Comparison of ENCODE assay signal across 8 mouse cellular contexts in genomic region chr1:64737502-64738179, GRCm38 (mm10). TPM values are rescaled to one million over a fixed set of nuclear protein-coding genes. Genes with fewer than 3 reads are reported as not detected.
A peak's percentile ranks its signal among the peaks of the same experiment; 100 is the strongest.
DNase-seq lines count a peak whose midpoint lies in the region; ATAC-seq lines count a peak whose summit lies in the region.

Fzd5 (minus strand) TSS chr1:64737751.

- peak; percentile 88 for DNase-seq in adrenal gland, adult 8-10 months
- peak; percentile 98 for DNase-seq in embryo, embryonic 11 days
- peak; percentile 88 to 92 for DNase-seq in gastrocnemius, postnatal 36 days
- DNase-seq in intestine, embryonic 14.5 days (ENCODE audit: low spot score): peak; percentile 96
- DNase-seq in left cerebral cortex, postnatal 36 days (ENCODE audit: low spot score in 2 of 2): peak; percentile 59 to 68
- DNase-seq in midbrain, embryonic 10.5 days (ENCODE audit: low spot score): peak; percentile 95
- peak; percentile 53 to 57 for DNase-seq in right cerebral cortex, postnatal 36 days (ENCODE audit: low spot score in 2 of 2)
- peak; percentile 92 for DNase-seq in urinary bladder, postnatal 4 days (ENCODE audit: low spot score in 2 of 2)

- peak within 1 kb of the TSS; percentile 94 for H3K4me2 ChIP-seq in intestine, embryonic 14.5 days (ENCODE audit: low read length)

- H3K4me3 ChIP-seq in intestine, embryonic 14.5 days (ENCODE audit: low read depth, low read length): peak within 1 kb of the TSS; percentile 72
- peak within 1 kb of the TSS; percentile 71 for H3K4me3 ChIP-seq in midbrain, embryonic 10.5 days

- intact Hi-C loops in gastrocnemius, postnatal 36 days (cut with DNase I): loop anchor here (5.0 kb wide), 2 partner anchors 55 to 185 kb away; no protein-coding TSS in a partner anchor
- intact Hi-C loops in left cerebral cortex, postnatal 36 days (cut with DNase I): loop anchor here (5.0 kb wide), 1 partner anchor 180 kb away; no protein-coding TSS in a partner anchor

- WGBS in intestine, embryonic 14.5 days: 1% methylated on average over 51 of the region's 73 CpGs
- 1% methylated on average over 73 of the region's 73 CpGs for WGBS in midbrain, embryonic 10.5 days

- H3K4me1 ChIP-seq in intestine, embryonic 14.5 days (replicated peaks; ENCODE audit: control insufficient read depth, insufficient read depth, low read length): peaks cover 10% of the 10 kb centered on the region
- peaks cover 65% of the 10 kb centered on the region for H3K4me1 ChIP-seq in midbrain, embryonic 10.5 days

- peak within 1 kb of the TSS; percentile 40 for H3K9ac ChIP-seq in intestine, embryonic 14.5 days (ENCODE audit: low read length)

- ATAC-seq in intestine, embryonic 14.5 days (replicated peaks; ENCODE audit: low FRiP score, low TSS enrichment, low read depth): peak; percentile 96

- no peaks in the 10 kb centered on the region for H3K9me3 ChIP-seq in intestine, embryonic 14.5 days (ENCODE audit: control insufficient read depth, low read length)
- no peaks in the 10 kb centered on the region for H3K9me3 ChIP-seq in midbrain, embryonic 10.5 days (replicated peaks)

- H3K27ac ChIP-seq in intestine, embryonic 14.5 days (ENCODE audit: low read depth): peak within 1 kb of the TSS; percentile 69
- H3K27ac ChIP-seq in midbrain, embryonic 10.5 days (replicated peaks): peak within 1 kb of the TSS; percentile 80

- peaks cover 7% of the 10 kb centered on the region; the same call in 1 of the 2 replicates for H3K27me3 ChIP-seq in intestine, embryonic 14.5 days (replicated peaks; ENCODE audit: control insufficient read depth, insufficient read depth, low read length)
- peaks cover 69% of the 10 kb centered on the region for H3K27me3 ChIP-seq in midbrain, embryonic 10.5 days (ENCODE audit: low read depth, poor library complexity, severe bottlenecking)

- no peaks in the 10 kb centered on the region for H3K36me3 ChIP-seq in intestine, embryonic 14.5 days (ENCODE audit: control insufficient read depth, insufficient read depth, low read length)
- H3K36me3 ChIP-seq in midbrain, embryonic 10.5 days: no peaks in the 10 kb centered on the region

RNA-seq across cellular contexts. Expression of gene Fzd5, which starts in this region (rescaled TPM):
- 10 to 100 TPM; 14.9 to 34.1 (median 21.4) TPM for total RNA-seq in adrenal gland, adult 8-10 months (2022)
- total RNA-seq in gastrocnemius, postnatal 36 days (2021): 1 to 10 TPM; 1.5 to 1.9 TPM
- polyA plus RNA-seq in intestine, embryonic 14.5 days (2014; fragmentation: Nextera tagmentation; extraction: Ambion mirVana): 7.0 and 9.0 TPM in 2 replicates
- total RNA-seq in left cerebral cortex, postnatal 36 days (2021): 1 to 10 TPM; 1.1 to 1.2 TPM
- 0.36 and 0.79 TPM in 2 replicates for polyA plus RNA-seq in midbrain, embryonic 10.5 days (2016; fragmentation: Nextera tagmentation; extraction: Ambion mirVana)

Comparison
In these comparisons a context has a peak if more than half of its experiments do, and no peak if none do; other contexts are left out.
1. Peak in every context shown above with its lines: DNase-seq, ATAC-seq, H3K4me3 ChIP-seq and H3K27ac ChIP-seq.
2. RNA of gene Fzd5 (total RNA-seq): 14.9 to 34.1 TPM in adrenal gland, adult 8-10 months; 1.5 to 1.9 TPM in gastrocnemius, postnatal 36 days and 1.1 to 1.2 TPM in left cerebral cortex, postnatal 36 days; every median in the first group is over 4 times any median in the second.
3. Peak in DNase-seq, H3K4me3 ChIP-seq and H3K27ac ChIP-seq in midbrain, embryonic 10.5 days; RNA of the gene not detected or under 1 TPM.